Mouse (Mus musculus): Measurements from ENCODE around the gene Ncoa7. TPM values are rescaled to one million over a fixed set of nuclear protein-coding genes. Genes with fewer than 3 reads are reported as not detected.
"Not testable (repeated sequence)": the region's sequence is repeated elsewhere in the genome, so short reads cannot be mapped to it uniquely, and the experiment has no call there.

The Ncoa7 gene
- polyA plus RNA-seq, 1 experiment from 2014 or later = 26.6 TPM

DNA sequence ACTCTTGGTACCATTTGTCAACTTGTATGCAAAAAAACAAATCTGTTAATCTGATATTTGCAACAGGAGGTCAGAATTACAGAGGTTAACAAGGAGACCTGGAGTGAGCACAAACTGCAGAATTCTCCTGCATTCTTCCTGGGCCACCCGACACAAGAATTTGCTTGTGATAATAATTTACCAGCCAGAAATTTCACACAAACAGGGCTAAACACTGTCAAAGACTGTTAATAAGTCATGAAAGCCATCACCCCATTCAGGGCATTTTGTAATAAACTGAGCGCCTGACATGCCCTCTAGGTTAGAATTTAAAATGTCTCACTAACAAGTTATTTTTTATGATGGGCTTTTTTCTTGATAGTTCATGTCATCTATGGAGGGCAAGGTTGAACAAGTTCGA lies 12.1 kb downstream of the Ncoa7 start:
- H3K27ac ChIP-seq = no peak overlapping the region
- ATAC-seq (ENCODE audit: low FRiP score) = no peak
- no peaks in the 10 kb centered on the region for H3K27me3 ChIP-seq (ENCODE audit: control insufficient read depth, insufficient read depth, low read length)
- H3K9me3 ChIP-seq (ENCODE audit: control insufficient read depth, low read length) = peaks cover 28% of the 10 kb centered on the region
- no peaks in the 10 kb centered on the region; the same call in 1 of the 2 replicates for H3K36me3 ChIP-seq (replicated peaks; ENCODE audit: control insufficient read depth, insufficient read depth)
- 91% methylated on average over 3 of the region's 3 CpGs for WGBS
- DNase-seq (ENCODE audit: low spot score) = no peak
- H3K4me2 ChIP-seq (replicated peaks) = no peak overlapping the region
- H3K4me3 ChIP-seq (replicated peaks; ENCODE audit: low read length) = no peak overlapping the region
- no peak overlapping the region for H3K9ac ChIP-seq
- H3K4me1 ChIP-seq (replicated peaks; ENCODE audit: control insufficient read depth, insufficient read depth, low read length) = no peaks in the 10 kb centered on the region

DNA sequence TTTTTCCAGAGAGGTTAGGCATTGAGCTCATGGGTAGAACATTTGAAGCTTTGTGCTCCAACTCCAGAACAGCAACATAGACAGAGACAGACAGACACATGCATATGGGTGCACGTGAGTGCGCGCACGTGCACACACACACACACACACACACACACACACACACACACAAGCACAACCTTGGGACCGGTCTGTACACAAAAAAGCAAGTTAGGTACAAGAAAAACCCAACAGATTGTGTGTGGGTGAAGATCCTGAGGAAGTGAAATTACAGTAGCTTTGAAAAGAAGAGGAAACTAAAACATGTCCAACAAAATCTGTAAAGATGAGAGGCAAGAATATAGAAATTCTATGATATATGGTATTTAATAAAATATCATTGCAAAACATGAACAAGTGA lies 13.6 kb downstream of the Ncoa7 start:
- no peak overlapping the region for H3K4me3 ChIP-seq (replicated peaks; ENCODE audit: low read length)
- ATAC-seq (ENCODE audit: low FRiP score) = no peak
- no peaks in the 10 kb centered on the region for H3K4me1 ChIP-seq (replicated peaks; ENCODE audit: control insufficient read depth, insufficient read depth, low read length)
- no peaks in the 10 kb centered on the region; the same call in 1 of the 2 replicates for H3K36me3 ChIP-seq (replicated peaks; ENCODE audit: control insufficient read depth, insufficient read depth)
- H3K27ac ChIP-seq = no peak overlapping the region
- H3K9me3 ChIP-seq (ENCODE audit: control insufficient read depth, low read length) = peaks cover 19% of the 10 kb centered on the region
- DNase-seq (ENCODE audit: low spot score) = no peak
- H3K27me3 ChIP-seq (ENCODE audit: control insufficient read depth, insufficient read depth, low read length) = no peaks in the 10 kb centered on the region
- H3K9ac ChIP-seq = no peak overlapping the region
- WGBS = 100% methylated on average over 5 of the region's 5 CpGs
- no peak overlapping the region for H3K4me2 ChIP-seq (replicated peaks)

DNA sequence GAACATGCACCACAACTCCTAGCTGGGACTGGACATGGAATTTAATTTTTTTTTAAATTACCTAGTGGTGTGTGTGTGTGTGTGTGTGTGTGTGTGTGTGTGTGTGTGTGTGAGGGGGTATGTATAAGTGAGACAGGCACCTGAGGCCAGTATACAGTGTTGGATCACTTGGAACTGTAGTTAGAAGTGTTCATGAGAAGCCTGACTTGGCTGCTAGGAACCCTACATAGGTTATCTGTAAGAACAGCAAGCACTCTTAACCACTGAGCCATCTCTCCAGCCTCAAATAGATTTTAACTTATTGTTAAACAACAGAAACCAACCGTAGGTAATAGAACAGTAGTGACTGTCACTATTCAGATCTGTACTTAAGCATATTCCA lies 14.8 kb downstream of the Ncoa7 start:
- DNase-seq (ENCODE audit: low spot score) (no peak), ATAC-seq (ENCODE audit: low FRiP score) (no peak)
- H3K4me1 ChIP-seq (replicated peaks; ENCODE audit: control insufficient read depth, insufficient read depth, low read length) = no peaks in the 10 kb centered on the region
- H3K36me3 ChIP-seq (replicated peaks; ENCODE audit: control insufficient read depth, insufficient read depth) = no peaks in the 10 kb centered on the region
- H3K4me2 ChIP-seq (replicated peaks) = no peak overlapping the region
- no peak overlapping the region for H3K9ac ChIP-seq
- 100% methylated on average over 1 of the region's 1 CpGs for WGBS
- no peak overlapping the region for H3K4me3 ChIP-seq (replicated peaks; ENCODE audit: low read length)
- H3K9me3 ChIP-seq (ENCODE audit: control insufficient read depth, low read length) = peaks cover 13% of the 10 kb centered on the region
- H3K27ac ChIP-seq = no peak overlapping the region
- H3K27me3 ChIP-seq (ENCODE audit: control insufficient read depth, insufficient read depth, low read length) = no peaks in the 10 kb centered on the region

DNA sequence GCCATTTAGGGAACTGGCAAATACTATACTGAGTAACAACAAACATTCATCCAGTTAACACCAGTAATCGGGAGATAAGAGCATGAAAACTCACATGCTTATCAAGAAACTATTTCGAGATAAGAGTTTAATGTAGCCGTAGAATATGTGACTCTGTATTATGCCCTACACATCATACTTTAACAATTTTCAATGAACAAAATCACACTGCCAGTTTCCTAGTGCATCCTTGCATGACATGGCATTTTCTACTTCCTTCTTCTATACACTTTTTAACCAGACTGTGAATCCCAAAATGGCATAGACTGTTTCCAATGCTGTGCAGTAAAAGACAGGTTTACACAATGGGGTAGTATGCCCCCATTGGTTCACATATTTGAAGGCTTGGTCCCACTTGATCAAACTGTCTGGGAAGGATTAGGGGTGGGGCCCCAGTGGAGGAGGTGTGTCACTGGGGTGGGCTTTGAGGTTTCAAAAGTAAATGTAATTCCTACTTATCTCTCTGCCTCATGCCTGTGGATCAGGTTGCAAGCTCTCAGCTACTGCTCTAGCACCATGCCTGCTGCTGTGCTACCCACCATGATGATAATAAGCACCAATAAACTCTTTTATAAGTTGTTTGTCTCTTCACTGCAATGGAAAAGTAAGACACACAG lies 15.3 kb downstream of the Ncoa7 start:
- no peak for ATAC-seq (ENCODE audit: low FRiP score)
- Histone ChIP-seq H3K4me2 (replicated peaks) (no peak overlapping the region), H3K36me3 (replicated peaks; ENCODE audit: control insufficient read depth, insufficient read depth) (no peaks in the 10 kb centered on the region), H3K4me1 (replicated peaks; ENCODE audit: control insufficient read depth, insufficient read depth, low read length) (no peaks in the 10 kb centered on the region), H3K9me3 (ENCODE audit: control insufficient read depth, low read length) (peaks cover 10% of the 10 kb centered on the region), H3K27me3 (ENCODE audit: control insufficient read depth, insufficient read depth, low read length) (no peaks in the 10 kb centered on the region), H3K4me3 (replicated peaks; ENCODE audit: low read length) (no peak overlapping the region), H3K27ac (no peak overlapping the region), H3K9ac (no peak overlapping the region)
- 93% methylated on average over 3 of the region's 3 CpGs for WGBS
- no peak for DNase-seq (ENCODE audit: low spot score)

DNA sequence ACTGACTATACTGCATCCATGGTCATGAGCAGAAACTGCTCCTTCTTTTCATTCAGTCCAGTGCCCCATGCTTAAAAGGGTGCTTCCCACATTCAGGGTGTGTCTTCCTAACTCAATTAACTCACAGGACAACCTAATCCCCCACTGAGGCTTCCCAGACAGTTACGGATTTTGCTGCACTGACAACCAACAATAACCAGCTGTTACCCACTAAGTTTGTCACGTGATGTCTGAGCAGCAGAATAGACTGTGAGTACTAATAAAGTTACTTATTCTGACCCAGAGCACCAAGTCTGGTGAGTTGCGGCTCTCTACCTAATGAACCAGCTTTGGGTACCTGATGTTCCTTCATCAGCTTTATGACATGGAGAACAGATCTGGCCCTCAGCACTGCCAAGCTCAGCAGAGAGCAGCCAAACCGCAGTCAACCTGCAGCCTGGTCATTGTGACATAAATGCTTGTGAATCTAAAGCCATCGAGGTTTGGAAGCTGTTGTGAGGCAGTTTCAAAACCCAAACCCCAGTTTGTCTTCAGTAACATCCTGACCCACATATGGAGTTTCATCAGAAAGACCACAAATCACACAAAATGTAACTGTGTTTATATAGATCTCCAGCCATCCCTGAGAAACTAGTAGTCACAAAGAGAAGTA lies 16.9 kb downstream of the Ncoa7 start:
- Histone ChIP-seq H3K36me3 (replicated peaks; ENCODE audit: control insufficient read depth, insufficient read depth) (no peaks in the 10 kb centered on the region), H3K9me3 (ENCODE audit: control insufficient read depth, low read length) (no peaks in the 10 kb centered on the region), H3K27me3 (ENCODE audit: control insufficient read depth, insufficient read depth, low read length) (no peaks in the 10 kb centered on the region), H3K27ac (no peak overlapping the region), H3K4me2 (replicated peaks) (no peak overlapping the region), H3K4me3 (replicated peaks; ENCODE audit: low read length) (no peak overlapping the region), H3K4me1 (replicated peaks; ENCODE audit: control insufficient read depth, insufficient read depth, low read length) (no peaks in the 10 kb centered on the region), H3K9ac (no peak overlapping the region)
- no peak for ATAC-seq (ENCODE audit: low FRiP score)
- WGBS = 89% methylated on average over 5 of the region's 5 CpGs
- no peak for DNase-seq (ENCODE audit: low spot score)

DNA sequence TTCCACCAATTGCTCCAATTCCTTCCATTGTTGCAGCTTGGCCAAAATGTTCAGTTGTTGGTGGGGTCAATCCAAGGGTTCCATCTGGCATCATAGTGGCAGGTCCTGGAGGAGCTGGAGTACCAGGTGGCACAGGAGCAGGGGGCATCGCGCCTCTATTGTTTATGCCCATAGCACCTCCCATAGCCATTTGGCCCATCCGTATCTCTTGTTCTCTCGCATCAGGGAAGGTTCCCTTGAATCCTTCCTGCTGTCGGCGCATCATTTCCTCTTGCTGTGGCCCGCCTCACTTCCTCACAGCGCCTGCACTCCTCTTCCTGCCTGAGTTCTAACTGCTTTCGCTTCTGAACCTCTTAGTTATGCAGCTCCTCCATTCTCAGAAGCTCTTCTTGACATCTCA lies 22.2 kb downstream of the Ncoa7 start:
- H3K27me3 ChIP-seq (ENCODE audit: control insufficient read depth, insufficient read depth, low read length); H3K27ac ChIP-seq; H3K9me3 ChIP-seq (ENCODE audit: control insufficient read depth, low read length); H3K4me1 ChIP-seq (replicated peaks; ENCODE audit: control insufficient read depth, insufficient read depth, low read length); H3K4me2 ChIP-seq (replicated peaks); H3K4me3 ChIP-seq (replicated peaks; ENCODE audit: low read length); ATAC-seq (ENCODE audit: low FRiP score); H3K9ac ChIP-seq; H3K36me3 ChIP-seq (replicated peaks; ENCODE audit: control insufficient read depth, insufficient read depth); DNase-seq (ENCODE audit: low spot score): not testable (repeated sequence)
- WGBS = 94% methylated on average over 9 of the region's 9 CpGs

DNA sequence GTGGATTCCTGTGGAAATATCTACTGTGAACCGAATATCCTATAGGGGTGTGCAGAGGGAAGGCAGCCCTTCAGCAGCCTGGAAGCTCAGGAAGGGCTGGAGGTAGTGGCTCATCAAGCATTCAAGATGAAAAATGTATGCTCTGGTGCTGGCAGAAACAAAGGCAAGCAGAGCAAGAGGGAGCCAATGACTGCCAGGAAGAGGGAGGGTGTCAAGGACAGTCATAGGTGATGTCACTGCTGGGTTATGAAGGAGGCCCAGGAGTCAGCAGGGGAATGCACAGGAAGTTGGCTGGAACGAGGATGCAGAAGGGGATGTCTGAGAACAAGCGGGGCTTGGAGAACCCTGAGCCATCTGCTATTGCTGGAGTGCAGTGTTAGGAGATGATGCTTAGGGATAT lies 24.9 kb downstream of the Ncoa7 start:
- H3K4me1 ChIP-seq (replicated peaks; ENCODE audit: control insufficient read depth, insufficient read depth, low read length) = peaks cover 9% of the 10 kb centered on the region; the same call in 1 of the 2 replicates
- H3K9ac ChIP-seq = no peak overlapping the region
- DNase-seq (ENCODE audit: low spot score) (no peak), ATAC-seq (ENCODE audit: low FRiP score) (no peak)
- H3K36me3 ChIP-seq (replicated peaks; ENCODE audit: control insufficient read depth, insufficient read depth) = no peaks in the 10 kb centered on the region
- 77% methylated on average over 3 of the region's 3 CpGs for WGBS
- no peaks in the 10 kb centered on the region for H3K27me3 ChIP-seq (ENCODE audit: control insufficient read depth, insufficient read depth, low read length)
- H3K27ac ChIP-seq = no peak overlapping the region
- H3K4me2 ChIP-seq (replicated peaks) = no peak overlapping the region
- H3K9me3 ChIP-seq (ENCODE audit: control insufficient read depth, low read length) = no peaks in the 10 kb centered on the region
- H3K4me3 ChIP-seq (replicated peaks; ENCODE audit: low read length) = no peak overlapping the region

DNA sequence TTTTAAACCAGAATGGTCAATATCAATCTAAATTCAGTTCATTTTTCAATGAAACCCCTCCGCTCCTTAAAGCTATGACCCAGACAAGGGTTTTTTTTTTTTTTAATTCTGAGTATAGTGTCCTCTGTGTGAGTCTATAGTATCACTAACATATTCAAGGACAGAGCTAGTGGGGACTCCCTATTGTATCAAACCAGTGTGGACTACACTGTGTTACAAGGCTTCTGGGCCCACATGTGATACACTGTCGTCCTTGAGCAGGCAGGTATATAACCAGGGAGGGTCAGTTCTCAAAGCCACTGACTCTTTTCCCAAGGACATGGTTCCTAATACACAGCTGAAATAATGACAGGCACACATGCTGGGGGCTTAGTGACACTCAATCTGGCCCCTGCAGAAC lies 27.1 kb downstream of the Ncoa7 start:
- Histone ChIP-seq H3K4me2 (replicated peaks) (no peak overlapping the region), H3K4me3 (replicated peaks; ENCODE audit: low read length) (no peak overlapping the region), H3K27ac (peak overlapping the region; percentile 59), H3K9ac (no peak overlapping the region), H3K36me3 (replicated peaks; ENCODE audit: control insufficient read depth, insufficient read depth) (no peaks in the 10 kb centered on the region), H3K27me3 (ENCODE audit: control insufficient read depth, insufficient read depth, low read length) (no peaks in the 10 kb centered on the region), H3K9me3 (ENCODE audit: control insufficient read depth, low read length) (no peaks in the 10 kb centered on the region), H3K4me1 (replicated peaks; ENCODE audit: control insufficient read depth, insufficient read depth, low read length) (peaks cover 12% of the 10 kb centered on the region; the same call in 1 of the 2 replicates)
- 79% methylated on average over 2 of the region's 2 CpGs for WGBS
- no peak for DNase-seq (ENCODE audit: low spot score)
- ATAC-seq (ENCODE audit: low FRiP score) = peak; percentile 50; the same call in 1 of the 2 replicates

DNA sequence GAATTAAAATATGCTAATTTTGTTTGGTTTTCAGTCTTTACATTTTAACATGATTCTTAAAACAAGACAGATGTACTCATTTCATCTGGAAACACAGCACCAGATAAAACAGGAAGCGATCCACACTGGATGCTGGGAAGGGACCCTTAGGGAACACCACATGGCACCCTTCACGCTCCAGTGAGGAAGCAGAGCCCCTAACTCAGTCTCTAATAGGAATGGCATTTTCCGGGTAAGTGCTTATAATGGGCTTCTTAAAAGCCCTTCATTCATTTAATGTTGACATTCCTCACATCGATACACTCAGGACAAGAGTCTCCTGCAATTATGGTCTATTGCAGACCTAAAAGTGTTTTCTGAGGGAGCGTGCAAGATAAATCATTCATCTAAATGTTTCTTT lies 27.6 kb downstream of the Ncoa7 start:
- Histone ChIP-seq H3K4me2 (replicated peaks) (no peak overlapping the region), H3K4me3 (replicated peaks; ENCODE audit: low read length) (no peak overlapping the region), H3K9ac (no peak overlapping the region), H3K9me3 (ENCODE audit: control insufficient read depth, low read length) (no peaks in the 10 kb centered on the region), H3K27me3 (ENCODE audit: control insufficient read depth, insufficient read depth, low read length) (no peaks in the 10 kb centered on the region), H3K4me1 (replicated peaks; ENCODE audit: control insufficient read depth, insufficient read depth, low read length) (peaks cover 12% of the 10 kb centered on the region; the same call in 1 of the 2 replicates), H3K36me3 (replicated peaks; ENCODE audit: control insufficient read depth, insufficient read depth) (no peaks in the 10 kb centered on the region), H3K27ac (peak overlapping the region; percentile 59; the same call in 1 of the 2 replicates)
- 41% methylated on average over 5 of the region's 5 CpGs for WGBS
- no peak for DNase-seq (ENCODE audit: low spot score)
- peak; percentile 81 for ATAC-seq (ENCODE audit: low FRiP score)

All from hindbrain, embryonic 14.5 days (tissue).